Mouse (Mus musculus) E14TG2a.4 (cell line): ENCODE measurements at regions not wholly inside any gene's neighbourhood (a gene's known extent, or its start where the extent isn't known, plus 50 kb on each side); places are given as distances from the start of the nearest gene placed in this dataset.

Source experiments
- H3K27me3 ChIP-seq: 2 replicates; pipeline ENCODE4 v1.6.1; 2014; ENCODE audit warnings: low read length, control low read depth; ENCODE audit not compliant: insufficient read depth
- H3K36me3 ChIP-seq: 2 replicates; pipeline ENCODE4 v1.6.1; 2014; ENCODE audit warnings: low read length, control low read depth; ENCODE audit not compliant: insufficient read depth
- H3K4me1 ChIP-seq: replicated peaks from 2 replicates; pipeline ENCODE4 v1.6.1; 2014; ENCODE audit warnings: low read depth, low read length, control low read depth
- H3K4me3 ChIP-seq: replicated peaks from 2 replicates; pipeline ENCODE4 v1.5.1; 2014; ENCODE audit warnings: mild to moderate bottlenecking, low read length
- H3K9me3 ChIP-seq: 2 replicates; pipeline ENCODE4 v1.6.1; 2014; ENCODE audit warnings: low read length, control low read depth
- CTCF ChIP-seq: conservative IDR thresholded peaks from 2 replicates; pipeline ENCODE4 v1.5.1; 2014; ENCODE audit warnings: low read length
- NANOG ChIP-seq: IDR thresholded peaks from 2 replicates; pipeline ENCODE4 v1.6.1; 2014; ENCODE audit warnings: borderline replicate concordance, low read length, mixed read lengths
- POU5F1 ChIP-seq: IDR thresholded peaks from 2 replicates; pipeline ENCODE4 v1.6.1; 2014; ENCODE audit warnings: low read length, borderline replicate concordance

DNA sequence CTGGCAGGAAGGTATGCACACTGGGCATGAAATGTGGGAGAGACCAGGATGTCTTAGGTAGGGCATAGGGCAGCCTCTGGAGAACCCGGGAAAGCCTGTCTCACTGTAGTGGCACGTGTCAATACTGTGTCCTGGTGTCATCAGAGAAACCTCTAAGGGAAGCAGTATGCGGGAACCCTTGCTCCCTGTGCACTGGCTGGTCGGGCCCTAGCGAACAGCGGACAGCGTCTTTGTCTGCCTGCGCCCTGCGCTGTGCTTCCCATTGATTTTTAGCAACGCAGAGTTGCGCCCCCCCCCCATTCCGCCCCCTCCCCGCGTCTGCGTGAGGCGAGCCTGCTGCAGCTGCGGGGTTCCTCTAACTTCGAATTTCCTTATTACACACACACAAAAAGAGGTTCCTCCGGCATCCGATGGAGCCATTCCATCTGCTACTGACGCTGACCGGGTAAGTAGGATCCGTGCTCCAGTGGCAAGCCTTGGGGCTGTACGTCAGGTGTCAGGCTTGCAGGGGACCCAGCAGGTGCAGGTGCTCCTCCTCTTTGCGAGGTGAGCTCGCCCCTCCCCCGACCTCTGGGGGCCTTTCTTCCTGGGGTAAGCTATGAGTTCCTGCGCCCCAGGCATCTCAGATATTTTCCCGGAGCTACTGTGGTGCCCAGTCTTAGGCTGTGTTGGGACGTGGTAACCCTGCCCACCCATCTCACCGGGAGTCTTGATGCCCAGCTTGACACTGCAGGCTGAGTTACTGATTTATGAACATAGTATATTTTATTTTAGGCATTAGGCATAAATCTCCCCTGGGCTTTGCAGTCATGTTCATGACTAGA, 151.8 kb upstream of the Topaz1 start:
- TF ChIP-seq NANOG: no peak
- TF ChIP-seq CTCF: no peak
- no peak for TF ChIP-seq POU5F1
- H3K27me3 ChIP-seq: peaks cover 33% of the 10 kb centered on the region
- H3K4me3 ChIP-seq: peak overlapping the region; percentile 56
- 0 out of 2 replicates have a peak, but pooled peaks cover 3% of the 10 kb centered on the region for H3K4me1 ChIP-seq
- no peaks in the 10 kb centered on the region for H3K36me3 ChIP-seq
- no peaks in the 10 kb centered on the region for H3K9me3 ChIP-seq

DNA sequence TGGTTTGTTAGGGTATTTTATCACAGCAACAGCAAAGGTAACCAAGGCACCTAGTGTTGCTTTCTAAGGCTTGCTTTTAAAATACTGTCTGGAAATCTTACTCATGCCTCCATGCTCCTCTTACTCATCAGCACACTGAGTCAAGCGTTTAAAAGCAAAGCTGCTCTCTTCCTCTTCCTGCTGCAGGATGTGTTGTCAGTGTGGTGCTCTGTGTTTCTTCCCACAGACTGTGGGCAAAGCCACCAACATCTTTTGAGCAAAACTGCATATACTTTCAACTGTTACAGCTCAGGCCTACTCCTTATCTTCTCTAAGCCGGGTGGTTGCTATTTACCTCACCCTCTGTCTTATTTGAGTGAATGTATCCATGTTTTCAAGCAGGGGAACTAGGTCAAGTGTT, 144.0 kb upstream of the Topaz1 start:
- H3K36me3 ChIP-seq: no peaks in the 10 kb centered on the region
- no peaks in the 10 kb centered on the region; the same call in 1 of the 2 replicates for H3K27me3 ChIP-seq
- no peak overlapping the region for H3K4me3 ChIP-seq
- TF ChIP-seq POU5F1 (no peak), NANOG (no peak), CTCF (no peak)
- no peaks in the 10 kb centered on the region for H3K4me1 ChIP-seq
- no peaks in the 10 kb centered on the region for H3K9me3 ChIP-seq

DNA sequence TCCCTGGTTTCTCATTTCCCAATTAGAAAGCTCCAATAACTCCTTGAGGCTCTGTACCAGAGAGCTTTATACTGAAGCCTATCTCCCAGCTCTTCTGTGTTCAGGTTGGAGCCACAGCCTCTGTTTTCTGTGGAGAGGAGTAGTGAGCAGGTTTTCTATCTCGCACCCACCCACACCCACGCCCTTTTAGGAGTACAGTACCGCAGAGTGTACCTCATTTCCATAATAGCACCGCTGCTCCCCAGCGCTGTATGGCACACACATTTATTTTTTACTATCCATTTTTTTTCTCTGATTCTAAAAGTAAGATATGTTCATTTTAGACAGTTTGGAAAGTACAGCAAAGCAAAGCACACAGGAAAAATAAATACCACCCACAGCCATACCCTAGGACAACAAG, 137.5 kb upstream of the Topaz1 start:
- no peak overlapping the region for H3K4me3 ChIP-seq
- TF ChIP-seq POU5F1 (no peak), CTCF (no peak), NANOG (no peak)
- H3K36me3 ChIP-seq: no peaks in the 10 kb centered on the region
- no peaks in the 10 kb centered on the region for H3K4me1 ChIP-seq
- no peaks in the 10 kb centered on the region for H3K9me3 ChIP-seq
- no peaks in the 10 kb centered on the region for H3K27me3 ChIP-seq

DNA sequence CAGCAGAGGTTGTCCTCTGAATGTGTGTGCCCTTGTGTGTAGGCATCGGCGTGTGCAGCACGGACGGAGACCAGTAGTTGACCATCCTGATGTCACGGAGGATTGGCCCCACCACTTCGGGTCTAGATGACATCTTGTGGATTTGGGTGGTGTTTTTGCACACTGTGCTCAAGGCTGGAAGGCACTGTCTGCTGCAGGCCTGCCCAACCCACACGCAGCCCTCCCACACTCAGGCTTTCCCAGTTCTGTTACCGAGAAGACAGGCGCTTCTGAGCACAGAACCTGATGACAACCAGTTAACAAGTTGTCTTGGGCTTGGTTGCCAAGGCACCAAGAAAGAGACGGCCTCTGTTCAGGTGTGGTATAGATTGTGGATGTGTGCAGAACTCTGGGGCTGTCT, 136.2 kb upstream of the Topaz1 start:
- no peak for TF ChIP-seq POU5F1
- no peak for TF ChIP-seq NANOG
- TF ChIP-seq CTCF: no peak
- Histone ChIP-seq H3K27me3 (no peaks in the 10 kb centered on the region), H3K4me3 (no peak overlapping the region), H3K9me3 (no peaks in the 10 kb centered on the region), H3K4me1 (0 out of 2 replicates have a peak, but pooled peaks cover 3% of the 10 kb centered on the region), H3K36me3 (no peaks in the 10 kb centered on the region)

DNA sequence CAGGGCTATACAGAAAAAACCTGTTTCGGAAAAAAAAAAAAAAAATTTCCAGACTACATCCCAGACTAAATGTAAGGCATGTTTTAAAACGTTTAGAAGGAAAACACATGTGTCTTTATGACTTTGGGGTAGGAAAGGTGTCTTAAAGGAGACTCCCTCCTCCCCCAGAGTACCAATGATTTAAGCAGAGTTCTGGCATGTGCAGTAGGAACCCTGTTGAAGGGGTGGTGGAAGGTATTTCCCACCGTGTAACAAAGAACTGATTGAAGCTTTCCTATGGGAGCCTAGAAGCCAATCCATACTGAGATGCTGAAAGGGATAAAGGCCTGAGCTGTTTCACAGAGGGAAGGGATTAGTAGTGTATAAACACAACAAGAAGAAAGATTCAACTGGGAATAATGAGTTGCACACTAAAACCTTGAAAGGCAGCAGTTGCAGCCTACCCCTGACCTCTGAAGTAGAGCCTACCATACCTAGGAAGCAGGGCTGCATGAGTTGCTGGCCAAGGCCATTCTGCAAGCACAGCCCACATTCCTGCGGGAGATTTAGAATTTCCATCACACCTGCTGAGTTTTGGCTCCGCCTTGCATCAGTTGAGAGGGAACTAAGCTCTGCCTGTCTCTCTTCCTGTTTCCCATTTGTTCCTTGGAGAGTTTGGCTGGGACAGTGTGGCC, 132.4 kb upstream of the Topaz1 start:
- no peak overlapping the region for H3K4me3 ChIP-seq
- 0 out of 2 replicates have a peak, but pooled peaks cover 2% of the 10 kb centered on the region for H3K27me3 ChIP-seq
- TF ChIP-seq CTCF (no peak), NANOG (no peak), POU5F1 (no peak)

DNA sequence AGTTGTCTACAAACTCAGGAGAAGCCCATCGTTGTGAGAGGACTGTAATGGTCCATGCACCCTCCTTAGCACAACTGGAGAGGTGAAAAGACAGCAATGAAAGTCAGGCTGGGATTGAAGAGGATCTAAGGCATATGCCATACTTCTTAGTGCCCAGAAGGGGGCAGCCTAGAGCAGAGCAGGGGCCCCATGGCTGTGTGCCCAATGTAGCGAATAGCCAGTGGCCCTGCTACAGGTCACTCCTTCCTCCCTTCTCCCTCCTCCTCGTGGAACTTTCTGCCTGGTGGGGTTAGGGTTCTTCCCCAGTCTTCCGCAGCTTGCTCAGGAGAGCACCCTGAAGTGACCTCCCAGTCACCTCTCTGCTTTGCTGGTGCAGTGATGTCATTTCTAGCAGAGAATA, 131.8 kb upstream of the Topaz1 start:
- Histone ChIP-seq H3K36me3 (no peaks in the 10 kb centered on the region), H3K4me3 (no peak overlapping the region), H3K4me1 (0 out of 2 replicates have a peak, but pooled peaks cover 3% of the 10 kb centered on the region), H3K9me3 (no peaks in the 10 kb centered on the region), H3K27me3 (0 out of 2 replicates have a peak, but pooled peaks cover 4% of the 10 kb centered on the region)
- peak; percentile 95 for TF ChIP-seq CTCF
- no peak for TF ChIP-seq NANOG
- TF ChIP-seq POU5F1: no peak

More for the DNA sequence above, 132.4 kb upstream of the Topaz1 start:
- no peaks in the 10 kb centered on the region for H3K36me3 ChIP-seq
- H3K4me1 ChIP-seq: 0 out of 2 replicates have a peak, but pooled peaks cover 3% of the 10 kb centered on the region
- H3K9me3 ChIP-seq: no peaks in the 10 kb centered on the region

DNA sequence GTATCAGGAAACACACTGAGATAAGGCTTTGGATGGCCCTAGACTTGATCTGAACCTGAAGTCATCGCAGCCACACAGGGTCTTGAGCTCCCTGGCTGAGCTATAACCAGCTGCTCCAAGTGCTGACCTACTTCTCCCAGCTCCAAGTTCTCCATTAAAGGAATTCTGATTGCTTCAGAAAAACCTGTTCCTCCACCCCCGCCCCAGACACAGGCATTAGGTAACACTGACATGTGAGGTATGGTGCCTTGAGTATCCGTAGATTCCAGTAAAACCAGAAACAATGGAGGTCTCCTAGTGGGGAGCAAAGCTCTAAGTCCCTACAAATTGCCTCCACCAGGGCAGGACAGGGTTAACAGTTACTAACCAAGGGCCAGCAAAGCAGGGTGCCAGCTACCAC, 129.4 kb upstream of the Topaz1 start:
- Histone ChIP-seq H3K36me3 (no peaks in the 10 kb centered on the region), H3K9me3 (no peaks in the 10 kb centered on the region), H3K4me3 (no peak overlapping the region), H3K27me3 (peaks cover 13% of the 10 kb centered on the region), H3K4me1 (0 out of 2 replicates have a peak, but pooled peaks cover 3% of the 10 kb centered on the region)
- no peak for TF ChIP-seq POU5F1
- no peak for TF ChIP-seq CTCF

DNA sequence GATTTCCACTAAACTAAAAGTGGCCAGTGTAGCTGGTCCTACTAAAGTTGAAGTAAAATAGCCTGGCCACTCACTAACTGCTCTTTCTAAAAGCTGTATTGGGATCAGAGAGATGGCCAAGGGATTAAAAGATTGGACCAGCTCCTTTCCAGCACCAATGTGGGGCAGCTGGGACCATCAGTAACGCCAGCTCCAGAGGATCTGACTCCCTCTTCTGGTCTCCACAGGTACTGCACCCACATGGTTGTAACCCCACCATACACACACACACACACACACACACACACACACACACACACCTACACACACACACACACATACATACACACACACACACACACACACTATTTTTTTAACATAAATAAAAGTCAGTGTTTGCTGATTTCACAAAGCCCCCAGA, 122.1 kb upstream of the Topaz1 start:
- Histone ChIP-seq H3K9me3 (no peaks in the 10 kb centered on the region), H3K36me3 (no peaks in the 10 kb centered on the region), H3K4me1 (no peaks in the 10 kb centered on the region), H3K4me3 (no peak overlapping the region), H3K27me3 (peaks cover 27% of the 10 kb centered on the region)
- TF ChIP-seq NANOG (no peak), CTCF (no peak; the same call in 1 of the 2 replicates), POU5F1 (no peak)
